Mouse (Mus musculus) thymus, postnatal 10 days (tissue): ENCODE measurements around the gene Cdr2.
"Not testable (repeated sequence)": the region's sequence is repeated elsewhere in the genome, so short reads cannot be mapped to it uniquely, and the experiment has no call there.

Source experiments
- DNase-seq, 2 experiments: peaks; one replicate each; pipeline ENCODE4 v3.0.0; 2021; ENCODE audit warnings: low spot score in 2 of 2

Gene Cdr2

GRCm38 (mm10) chr7:120982200-120982841 lies at the start of gene Cdr2, which contains the start of gene Mfsd13b:
Gene Cdr2, minus strand, starts transcription at chr7:120982312.
Gene Mfsd13b, plus strand, starts transcription at chr7:120982509.
- DNase-seq, result peak; percentile 95 to 97

- not testable (repeated sequence) for DNase-seq
Observed at GRCm38 (mm10) chr7:121029947-121030346, 47.8 kb upstream of the Cdr2 start.

GRCm38 (mm10) chr7:121026300-121026699 lies 44.2 kb upstream of the Cdr2 start:
- DNase-seq, result no peak

GRCm38 (mm10) chr7:121025221-121026008 lies 43.3 kb upstream of the Cdr2 start:
- no peak for DNase-seq

- peak in 1 of 2 experiments; percentile 12 for DNase-seq
Observed at GRCm38 (mm10) chr7:121020277-121020676, 38.2 kb upstream of the Cdr2 start.

- no peak for DNase-seq
Observed at GRCm38 (mm10) chr7:121018778-121019177, 36.7 kb upstream of the Cdr2 start.

- no peak for DNase-seq
Observed at GRCm38 (mm10) chr7:121014486-121014885, 32.4 kb upstream of the Cdr2 start.

- DNase-seq, result no peak
Observed at GRCm38 (mm10) chr7:121011794-121012689, 29.9 kb upstream of the Cdr2 start.

- no peak for DNase-seq
Observed at GRCm38 (mm10) chr7:121003793-121004418, 21.8 kb upstream of the Cdr2 start.

GRCm38 (mm10) chr7:121002407-121002928 lies 20.4 kb upstream of the Cdr2 start:
- DNase-seq, result no peak

GRCm38 (mm10) chr7:121001879-121002278 lies 19.8 kb upstream of the Cdr2 start:
- DNase-seq, result no peak

- DNase-seq, result no peak
Observed at GRCm38 (mm10) chr7:121000065-121000822, 18.1 kb upstream of the Cdr2 start.

GRCm38 (mm10) chr7:120999021-120999530 lies 17.0 kb upstream of the Cdr2 start:
- no peak for DNase-seq

GRCm38 (mm10) chr7:120991191-120991590 lies 9.1 kb upstream of the Cdr2 start:
- no peak for DNase-seq

GRCm38 (mm10) chr7:120982968-120983367 lies 856 bp upstream of the Cdr2 start:
- peak in 1 of 2 experiments; percentile 14 for DNase-seq

- DNase-seq, result peak; percentile 47 to 50
Observed at GRCm38 (mm10) chr7:120980931-120981924, 884 bp downstream of the Cdr2 start.

GRCm38 (mm10) chr7:120980041-120980440 lies 2.1 kb downstream of the Cdr2 start:
- no peak for DNase-seq

- no peak for DNase-seq
Observed at GRCm38 (mm10) chr7:120977063-120977462, 5.0 kb downstream of the Cdr2 start.

- no peak for DNase-seq
Observed at GRCm38 (mm10) chr7:120974001-120974400, 8.1 kb downstream of the Cdr2 start.
